ENCODE assay signal across 12 mouse cellular contexts in genomic region chr13:44770808-44771605, GRCm38 (mm10). TPM values are rescaled to one million over a fixed set of nuclear protein-coding genes. Genes with fewer than 3 reads are reported as not detected.
DNase-seq lines count a peak whose midpoint lies in the region; ATAC-seq lines count a peak whose summit lies in the region.
"Had no signal": no experiment of that assay in that cellular context is flagged by ENCODE, and none has a peak within 500 bp of the region (broad histone marks: within the 10 kb centered on the region; RNA-seq: fewer than 3 reads in every experiment).

No protein-coding gene starts in this region.

- ATAC-seq in frontal cortex, adult (ENCODE audit: low TSS enrichment) = peak; percentile 62
- ATAC-seq in neutrophil, adult 5-6 weeks (ENCODE audit: extremely low read depth, insufficient number of reproducible peaks, low FRiP score, poor library complexity, severe bottlenecking) = peak; percentile 86
- ATAC-seq: midbrain, embryonic 16.5 days had no signal

- DNase-seq in frontal cortex, postnatal 36 days (ENCODE audit: low spot score in 2 of 2) = no peak
- peak; percentile 55 to 66 for DNase-seq in B cell, adult 2 months
- DNase-seq in adipocyte (ENCODE audit: low spot score) = peak; percentile 15
- DNase-seq in kidney, adult 8-10 months = no peak
- DNase-seq in cerebellum, adult 8-10 months = no peak
- DNase-seq: cerebellum, postnatal 25 days; heart, postnatal 14 days; lung, adult 2 months; thymus, postnatal 14 days had no signal

RNA-seq across cellular contexts. Expression of gene Jarid2, which starts 41.7 kb away (rescaled TPM):
- total RNA-seq in neutrophil, adult 5-6 weeks (2017) = 48.0 and 50.3 TPM in 2 replicates

Comparison
In these comparisons a context has a peak if more than half of its experiments do, and no peak if none do; other contexts are left out.
1. DNase-seq: peak in B cell, adult 2 months (2 of 2) and adipocyte (single experiment); none in frontal cortex, postnatal 36 days (0 of 2), kidney, adult 8-10 months (0 of 2) and cerebellum, adult 8-10 months (single experiment).